Mouse (Mus musculus): Measurements from ENCODE around the gene Gatd1. TPM values are rescaled to one million over a fixed set of nuclear protein-coding genes. Genes with fewer than 3 reads are reported as not detected.

Gene Gatd1
- total RNA-seq, 2 experiments from 2014 or later, result 13.8 to 14.2 TPM

GRCm38 (mm10) chr7:141443081-141443821 is 29.3 kb upstream of the Gatd1 start:
- intact Hi-C loops (cut with DNase I), result no loop called here
- DNase-seq (ENCODE audit: low spot score), result no peak

- DNase-seq (ENCODE audit: low spot score), result no peak
- intact Hi-C loops (cut with DNase I), result no loop called here
These were observed 28.3 kb upstream of the Gatd1 start for GRCm38 (mm10) chr7:141442199-141442598.

- no peak for DNase-seq (ENCODE audit: low spot score)
- intact Hi-C loops (cut with DNase I), result no loop called here
These were observed 27.5 kb upstream of the Gatd1 start for GRCm38 (mm10) chr7:141441460-141441859.

- intact Hi-C loops (cut with DNase I), result no loop called here
- DNase-seq (ENCODE audit: low spot score), result no peak
These were observed 26.7 kb upstream of the Gatd1 start for GRCm38 (mm10) chr7:141440613-141441012.

GRCm38 (mm10) chr7:141439811-141440210 is 25.9 kb upstream of the Gatd1 start:
- no peak for DNase-seq (ENCODE audit: low spot score)
- intact Hi-C loops (cut with DNase I), result no loop called here

- DNase-seq (ENCODE audit: low spot score), result no peak
- intact Hi-C loops (cut with DNase I), result no loop called here
These were observed 25.3 kb upstream of the Gatd1 start for GRCm38 (mm10) chr7:141439140-141439679.

GRCm38 (mm10) chr7:141438201-141438968 is 24.4 kb upstream of the Gatd1 start:
- DNase-seq (ENCODE audit: low spot score), result no peak
- intact Hi-C loops (cut with DNase I), result no loop called here

- intact Hi-C loops (cut with DNase I), result loop anchor here (1.0 kb wide), 1 partner anchor 28 kb away; no protein-coding TSS in a partner anchor
- peak; percentile 71 for DNase-seq (ENCODE audit: low spot score)
These were observed 23.5 kb upstream of the Gatd1 start, which contains the start of gene Slc25a22 for GRCm38 (mm10) chr7:141437178-141438120. Slc25a22 (minus strand) TSS chr7:141437892.

GRCm38 (mm10) chr7:141436523-141436892 is 22.6 kb upstream of the Gatd1 start:
- DNase-seq (ENCODE audit: low spot score), result no peak
- intact Hi-C loops (cut with DNase I), result no loop called here

- DNase-seq (ENCODE audit: low spot score), result no peak
- intact Hi-C loops (cut with DNase I), result no loop called here
These were observed 22.1 kb upstream of the Gatd1 start for GRCm38 (mm10) chr7:141435856-141436522.

GRCm38 (mm10) chr7:141435129-141435855 is 21.4 kb upstream of the Gatd1 start:
- intact Hi-C loops (cut with DNase I), result no loop called here
- no peak for DNase-seq (ENCODE audit: low spot score)

- intact Hi-C loops (cut with DNase I), result no loop called here
- DNase-seq (ENCODE audit: low spot score), result no peak
These were observed 20.5 kb upstream of the Gatd1 start for GRCm38 (mm10) chr7:141434464-141434863.

- intact Hi-C loops (cut with DNase I), result no loop called here
- DNase-seq (ENCODE audit: low spot score), result no peak
These were observed 19.8 kb upstream of the Gatd1 start for GRCm38 (mm10) chr7:141433517-141434400.

GRCm38 (mm10) chr7:141432741-141433516 is 19.0 kb upstream of the Gatd1 start:
- intact Hi-C loops (cut with DNase I), result no loop called here

GRCm38 (mm10) chr7:141432186-141432611 is 18.3 kb upstream of the Gatd1 start:
- intact Hi-C loops (cut with DNase I), result no loop called here
- DNase-seq (ENCODE audit: low spot score), result no peak

More at GRCm38 (mm10) chr7:141432741-141433516, 19.0 kb upstream of the Gatd1 start:
- no peak for DNase-seq (ENCODE audit: low spot score)

- intact Hi-C loops (cut with DNase I), result no loop called here
- DNase-seq (ENCODE audit: low spot score), result no peak
These were observed 17.7 kb upstream of the Gatd1 start for GRCm38 (mm10) chr7:141431434-141432185.
